Mouse (Mus musculus): ENCODE data around the gene Ush2a. TPM values are rescaled to one million over a fixed set of nuclear protein-coding genes. Genes with fewer than 3 reads are reported as not detected.

Ush2a gene
- polyA plus RNA-seq, 1 experiment from 2014 or later = not detected

GRCm38 (mm10) chr1:188504958-188505357 is 243.1 kb downstream of the Ush2a start:
- Histone ChIP-seq H3K4me3 (replicated peaks; ENCODE audit: low read length) (no peak overlapping the region), H3K27me3 (ENCODE audit: control insufficient read depth, insufficient read depth, low read length) (no peaks in the 10 kb centered on the region), H3K9me3 (replicated peaks; ENCODE audit: control insufficient read depth, low read length) (no peaks in the 10 kb centered on the region), H3K4me1 (ENCODE audit: control insufficient read depth, insufficient read depth, low read length) (no peaks in the 10 kb centered on the region), H3K36me3 (ENCODE audit: control insufficient read depth, insufficient read depth, low read length) (no peaks in the 10 kb centered on the region), H3K4me2 (ENCODE audit: low read depth, low read length) (no peak overlapping the region), H3K27ac (ENCODE audit: low read length) (no peak overlapping the region), H3K9ac (ENCODE audit: low read length) (no peak overlapping the region)
- WGBS = 85% methylated on average over 5 of the region's 5 CpGs
- no peak for ATAC-seq (ENCODE audit: insufficient read depth, low FRiP score)

- Histone ChIP-seq H3K9me3 (replicated peaks; ENCODE audit: control insufficient read depth, low read length) (no peaks in the 10 kb centered on the region), H3K4me3 (replicated peaks; ENCODE audit: low read length) (no peak overlapping the region), H3K9ac (ENCODE audit: low read length) (no peak overlapping the region), H3K4me2 (ENCODE audit: low read depth, low read length) (no peak overlapping the region), H3K4me1 (ENCODE audit: control insufficient read depth, insufficient read depth, low read length) (no peaks in the 10 kb centered on the region), H3K27ac (ENCODE audit: low read length) (no peak overlapping the region), H3K27me3 (ENCODE audit: control insufficient read depth, insufficient read depth, low read length) (no peaks in the 10 kb centered on the region), H3K36me3 (ENCODE audit: control insufficient read depth, insufficient read depth, low read length) (no peaks in the 10 kb centered on the region)
- 81% methylated on average over 8 of the region's 8 CpGs for WGBS
- ATAC-seq (ENCODE audit: insufficient read depth, low FRiP score) = no peak
Observed at GRCm38 (mm10) chr1:188518792-188519191, 257.0 kb downstream of the Ush2a start.

- Histone ChIP-seq H3K27me3 (ENCODE audit: control insufficient read depth, insufficient read depth, low read length) (no peaks in the 10 kb centered on the region), H3K9me3 (replicated peaks; ENCODE audit: control insufficient read depth, low read length) (0 out of 2 replicates have a peak, but pooled peaks cover 2% of the 10 kb centered on the region), H3K4me2 (ENCODE audit: low read depth, low read length) (no peak overlapping the region), H3K4me3 (replicated peaks; ENCODE audit: low read length) (no peak overlapping the region), H3K4me1 (ENCODE audit: control insufficient read depth, insufficient read depth, low read length) (no peaks in the 10 kb centered on the region), H3K27ac (ENCODE audit: low read length) (no peak overlapping the region), H3K36me3 (ENCODE audit: control insufficient read depth, insufficient read depth, low read length) (no peaks in the 10 kb centered on the region), H3K9ac (ENCODE audit: low read length) (no peak overlapping the region)
- no peak for ATAC-seq (ENCODE audit: insufficient read depth, low FRiP score)
- WGBS = 75% methylated on average over 3 of the region's 3 CpGs
Observed at GRCm38 (mm10) chr1:188527451-188527850, 265.6 kb downstream of the Ush2a start.

GRCm38 (mm10) chr1:188529606-188530131 is 267.8 kb downstream of the Ush2a start:
- Histone ChIP-seq H3K4me3 (replicated peaks; ENCODE audit: low read length) (no peak overlapping the region), H3K4me1 (ENCODE audit: control insufficient read depth, insufficient read depth, low read length) (no peaks in the 10 kb centered on the region), H3K9ac (ENCODE audit: low read length) (no peak overlapping the region), H3K4me2 (ENCODE audit: low read depth, low read length) (no peak overlapping the region), H3K27me3 (ENCODE audit: control insufficient read depth, insufficient read depth, low read length) (no peaks in the 10 kb centered on the region), H3K36me3 (ENCODE audit: control insufficient read depth, insufficient read depth, low read length) (no peaks in the 10 kb centered on the region), H3K27ac (ENCODE audit: low read length) (no peak overlapping the region), H3K9me3 (replicated peaks; ENCODE audit: control insufficient read depth, low read length) (0 out of 2 replicates have a peak, but pooled peaks cover 2% of the 10 kb centered on the region)
- no peak for ATAC-seq (ENCODE audit: insufficient read depth, low FRiP score)
- 94% methylated on average over 6 of the region's 6 CpGs for WGBS

GRCm38 (mm10) chr1:188537021-188537420 is 275.2 kb downstream of the Ush2a start:
- H3K27me3 ChIP-seq (ENCODE audit: control insufficient read depth, insufficient read depth, low read length) = no peaks in the 10 kb centered on the region
- H3K9ac ChIP-seq (ENCODE audit: low read length) = no peak overlapping the region
- no peaks in the 10 kb centered on the region for H3K4me1 ChIP-seq (ENCODE audit: control insufficient read depth, insufficient read depth, low read length)
- H3K27ac ChIP-seq (ENCODE audit: low read length) = no peak overlapping the region
- 75% methylated on average over 1 of the region's 1 CpGs for WGBS
- no peaks in the 10 kb centered on the region for H3K36me3 ChIP-seq (ENCODE audit: control insufficient read depth, insufficient read depth, low read length)
- H3K4me3 ChIP-seq (replicated peaks; ENCODE audit: low read length) = no peak overlapping the region
- 0 out of 2 replicates have a peak, but pooled peaks cover 4% of the 10 kb centered on the region for H3K9me3 ChIP-seq (replicated peaks; ENCODE audit: control insufficient read depth, low read length)
- no peak for ATAC-seq (ENCODE audit: insufficient read depth, low FRiP score)
- H3K4me2 ChIP-seq (ENCODE audit: low read depth, low read length) = no peak overlapping the region

GRCm38 (mm10) chr1:188539621-188540020 is 277.8 kb downstream of the Ush2a start:
- H3K4me2 ChIP-seq (ENCODE audit: low read depth, low read length) = no peak overlapping the region
- 0 out of 2 replicates have a peak, but pooled peaks cover 4% of the 10 kb centered on the region for H3K9me3 ChIP-seq (replicated peaks; ENCODE audit: control insufficient read depth, low read length)
- no peak overlapping the region for H3K9ac ChIP-seq (ENCODE audit: low read length)
- no peak overlapping the region for H3K4me3 ChIP-seq (replicated peaks; ENCODE audit: low read length)
- no peaks in the 10 kb centered on the region for H3K36me3 ChIP-seq (ENCODE audit: control insufficient read depth, insufficient read depth, low read length)
- no peaks in the 10 kb centered on the region for H3K27me3 ChIP-seq (ENCODE audit: control insufficient read depth, insufficient read depth, low read length)
- WGBS = 97% methylated on average over 5 of the region's 5 CpGs
- no peaks in the 10 kb centered on the region for H3K4me1 ChIP-seq (ENCODE audit: control insufficient read depth, insufficient read depth, low read length)
- no peak for ATAC-seq (ENCODE audit: insufficient read depth, low FRiP score)
- no peak overlapping the region for H3K27ac ChIP-seq (ENCODE audit: low read length)

- H3K9me3 ChIP-seq (replicated peaks; ENCODE audit: control insufficient read depth, low read length) = 0 out of 2 replicates have a peak, but pooled peaks cover 4% of the 10 kb centered on the region
- no peaks in the 10 kb centered on the region for H3K27me3 ChIP-seq (ENCODE audit: control insufficient read depth, insufficient read depth, low read length)
- no peaks in the 10 kb centered on the region for H3K36me3 ChIP-seq (ENCODE audit: control insufficient read depth, insufficient read depth, low read length)
- H3K9ac ChIP-seq (ENCODE audit: low read length) = no peak overlapping the region
- H3K4me3 ChIP-seq (replicated peaks; ENCODE audit: low read length) = no peak overlapping the region
- H3K4me2 ChIP-seq (ENCODE audit: low read depth, low read length) = no peak overlapping the region
- no peak for ATAC-seq (ENCODE audit: insufficient read depth, low FRiP score)
- no peaks in the 10 kb centered on the region for H3K4me1 ChIP-seq (ENCODE audit: control insufficient read depth, insufficient read depth, low read length)
- 91% methylated on average over 3 of the region's 3 CpGs for WGBS
- no peak overlapping the region for H3K27ac ChIP-seq (ENCODE audit: low read length)
Observed at GRCm38 (mm10) chr1:188541492-188541891, 279.7 kb downstream of the Ush2a start.

GRCm38 (mm10) chr1:188543364-188543763 is 281.5 kb downstream of the Ush2a start:
- 24% methylated on average over 1 of the region's 1 CpGs for WGBS
- Histone ChIP-seq H3K36me3 (ENCODE audit: control insufficient read depth, insufficient read depth, low read length) (no peaks in the 10 kb centered on the region), H3K27me3 (ENCODE audit: control insufficient read depth, insufficient read depth, low read length) (no peaks in the 10 kb centered on the region), H3K4me3 (replicated peaks; ENCODE audit: low read length) (no peak overlapping the region), H3K27ac (ENCODE audit: low read length) (no peak overlapping the region), H3K4me2 (ENCODE audit: low read depth, low read length) (no peak overlapping the region), H3K9ac (ENCODE audit: low read length) (no peak overlapping the region), H3K4me1 (ENCODE audit: control insufficient read depth, insufficient read depth, low read length) (no peaks in the 10 kb centered on the region), H3K9me3 (replicated peaks; ENCODE audit: control insufficient read depth, low read length) (0 out of 2 replicates have a peak, but pooled peaks cover 4% of the 10 kb centered on the region)
- ATAC-seq (ENCODE audit: insufficient read depth, low FRiP score) = no peak

- Histone ChIP-seq H3K4me3 (replicated peaks; ENCODE audit: low read length) (no peak overlapping the region), H3K36me3 (ENCODE audit: control insufficient read depth, insufficient read depth, low read length) (no peaks in the 10 kb centered on the region), H3K27ac (ENCODE audit: low read length) (no peak overlapping the region), H3K9ac (ENCODE audit: low read length) (no peak overlapping the region), H3K4me2 (ENCODE audit: low read depth, low read length) (no peak overlapping the region), H3K9me3 (replicated peaks; ENCODE audit: control insufficient read depth, low read length) (no peaks in the 10 kb centered on the region), H3K27me3 (ENCODE audit: control insufficient read depth, insufficient read depth, low read length) (no peaks in the 10 kb centered on the region), H3K4me1 (ENCODE audit: control insufficient read depth, insufficient read depth, low read length) (no peaks in the 10 kb centered on the region)
- WGBS = 64% methylated on average over 13 of the region's 13 CpGs
- ATAC-seq (ENCODE audit: insufficient read depth, low FRiP score) = no peak
Observed at GRCm38 (mm10) chr1:188549686-188550085, 287.9 kb downstream of the Ush2a start.

Data from stomach, embryonic 16.5 days (tissue).